ENCODE assay signal across 14 mouse cellular contexts in the genomic region with DNA sequence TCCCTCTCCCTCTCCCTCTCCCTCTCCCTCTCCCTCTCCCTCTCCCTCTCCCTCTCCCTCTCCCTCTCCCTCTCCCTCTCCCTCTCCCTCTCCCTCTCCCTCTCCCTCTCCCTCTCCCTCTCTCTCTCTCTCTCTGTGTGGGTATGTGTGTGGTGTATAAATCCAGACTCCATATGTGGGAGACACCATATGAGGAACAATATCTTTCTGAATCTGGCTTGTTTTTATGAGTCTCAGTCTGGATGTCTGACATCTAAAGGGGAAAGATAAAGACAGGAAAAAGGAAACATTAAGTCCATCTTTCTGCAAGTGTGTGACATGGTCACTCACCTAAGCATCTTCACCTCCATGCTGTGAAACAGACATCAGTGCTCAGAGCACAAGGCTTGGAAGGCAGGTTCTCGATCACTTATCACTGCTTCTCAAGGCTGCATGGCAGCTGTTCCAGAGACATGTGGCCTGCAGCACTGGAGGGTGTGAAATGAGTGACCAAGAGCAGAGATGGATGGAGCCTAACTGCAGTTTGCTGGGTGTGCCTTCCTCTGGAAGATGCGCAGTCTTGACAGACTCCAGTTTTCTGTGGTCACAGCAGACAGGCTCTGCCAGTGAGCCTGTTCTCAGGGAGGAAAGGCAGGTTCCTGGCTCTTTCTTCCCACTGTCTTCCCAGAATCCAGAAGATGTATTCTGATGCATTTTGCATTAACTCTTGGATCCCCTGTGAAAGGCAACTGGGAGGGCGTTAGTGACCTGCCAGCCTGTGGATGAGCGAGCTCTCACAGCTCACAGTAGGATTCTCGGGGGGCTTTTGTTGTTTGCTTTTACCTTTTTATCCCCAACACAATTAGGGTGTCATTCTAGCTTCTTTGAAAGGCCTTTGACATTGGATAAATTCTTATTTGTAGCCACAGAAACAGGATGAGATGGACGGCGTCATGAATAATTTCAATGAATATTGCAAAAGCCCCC.
DNase-seq lines count a peak whose midpoint lies in the region; ATAC-seq lines count a peak whose summit lies in the region.
"Had no signal": no experiment of that assay in that cellular context is flagged by ENCODE, and none has a peak within 500 bp of the region (broad histone marks: within the 10 kb centered on the region; RNA-seq: fewer than 3 reads in every experiment).

No protein-coding gene starts in this region.

- peak overlapping the region; percentile 36; the same call in 1 of the 2 replicates for H3K9ac ChIP-seq in hindbrain, embryonic 14.5 days
- H3K9ac ChIP-seq in midbrain, embryonic 16.5 days (ENCODE audit: low read depth, low read length), result peak overlapping the region; percentile 14; the same call in 1 of the 2 replicates
- no peak overlapping the region for H3K9ac ChIP-seq in kidney, embryonic 15.5 days
- H3K9ac ChIP-seq: liver, embryonic 13.5 days had no signal

- no peak overlapping the region for H3K4me3 ChIP-seq in hindbrain, embryonic 14.5 days (replicated peaks; ENCODE audit: low read length)
- H3K4me3 ChIP-seq in midbrain, embryonic 16.5 days (ENCODE audit: low read depth, low read length), result no peak overlapping the region
- no peak overlapping the region for H3K4me3 ChIP-seq in kidney, embryonic 15.5 days (replicated peaks)
- H3K4me3 ChIP-seq: liver, embryonic 13.5 days had no signal

- H3K36me3 ChIP-seq in hindbrain, embryonic 14.5 days (replicated peaks; ENCODE audit: control insufficient read depth, insufficient read depth), result no peaks in the 10 kb centered on the region
- no peaks in the 10 kb centered on the region for H3K36me3 ChIP-seq in midbrain, embryonic 16.5 days (ENCODE audit: control insufficient read depth, insufficient read depth, low read length)
- no peaks in the 10 kb centered on the region for H3K36me3 ChIP-seq in kidney, embryonic 15.5 days
- H3K36me3 ChIP-seq: liver, embryonic 13.5 days had no signal

- DNase-seq in brain, adult 2 months (ENCODE audit: low read depth, low spot score), result peak; percentile 52
- peak; percentile 26 for DNase-seq in embryo, embryonic 9.5 days (ENCODE audit: extremely low spot score)
- DNase-seq in hindbrain, embryonic 14.5 days (ENCODE audit: low spot score), result no peak
- no peak for DNase-seq in kidney, adult 8-10 months
- DNase-seq: adrenal gland, postnatal 14 days; cerebellum, adult 11 months; gastrocnemius, postnatal 10 days; kidney, adult 2 months; liver, embryonic 13.5 days; thymus, postnatal 4 days had no signal

- H3K27ac ChIP-seq in hindbrain, embryonic 14.5 days, result peak overlapping the region; percentile 66; the same call in 1 of the 2 replicates
- peak overlapping the region; percentile 50; the same call in 1 of the 2 replicates for H3K27ac ChIP-seq in midbrain, embryonic 16.5 days (ENCODE audit: low read length)
- H3K27ac ChIP-seq in kidney, embryonic 15.5 days, result no peak overlapping the region
- H3K27ac ChIP-seq: liver, embryonic 13.5 days had no signal

- no peaks in the 10 kb centered on the region for H3K27me3 ChIP-seq in hindbrain, embryonic 14.5 days (ENCODE audit: control insufficient read depth, insufficient read depth, low read length)
- no peaks in the 10 kb centered on the region for H3K27me3 ChIP-seq in midbrain, embryonic 16.5 days (ENCODE audit: control insufficient read depth, insufficient read depth, low read depth, low read length)
- no peaks in the 10 kb centered on the region for H3K27me3 ChIP-seq in kidney, embryonic 15.5 days
- H3K27me3 ChIP-seq: liver, embryonic 13.5 days had no signal

- no peaks in the 10 kb centered on the region for H3K9me3 ChIP-seq in hindbrain, embryonic 14.5 days (ENCODE audit: control insufficient read depth, low read length)
- no peaks in the 10 kb centered on the region for H3K9me3 ChIP-seq in midbrain, embryonic 16.5 days (replicated peaks; ENCODE audit: control insufficient read depth, low read length, poor library complexity, severe bottlenecking)
- no peaks in the 10 kb centered on the region for H3K9me3 ChIP-seq in kidney, embryonic 15.5 days (replicated peaks)
- H3K9me3 ChIP-seq: liver, embryonic 13.5 days had no signal

- no peak overlapping the region for H3K4me2 ChIP-seq in hindbrain, embryonic 14.5 days (replicated peaks)
- no peak overlapping the region for H3K4me2 ChIP-seq in midbrain, embryonic 16.5 days (ENCODE audit: low read length)
- H3K4me2 ChIP-seq in kidney, embryonic 15.5 days, result no peak overlapping the region
- H3K4me2 ChIP-seq: liver, embryonic 13.5 days had no signal

- peaks cover 11% of the 10 kb centered on the region for H3K4me1 ChIP-seq in hindbrain, embryonic 14.5 days (replicated peaks; ENCODE audit: control insufficient read depth, insufficient read depth, low read length)
- peaks cover 8% of the 10 kb centered on the region for H3K4me1 ChIP-seq in midbrain, embryonic 16.5 days (ENCODE audit: control insufficient read depth, insufficient read depth, low read length)
- H3K4me1 ChIP-seq in kidney, embryonic 15.5 days, result no peaks in the 10 kb centered on the region
- H3K4me1 ChIP-seq: liver, embryonic 13.5 days had no signal

- ATAC-seq in hindbrain, embryonic 14.5 days (ENCODE audit: low FRiP score), result no peak
- ATAC-seq in midbrain, embryonic 16.5 days, result peak; percentile 54; the same call in 1 of the 2 replicates
- no peak for ATAC-seq in megakaryocyte, adult 5-6 weeks (ENCODE audit: poor library complexity, severe bottlenecking)
- no peak for ATAC-seq in kidney, embryonic 15.5 days (replicated peaks; ENCODE audit: low FRiP score)
- ATAC-seq: Patski had no signal

- WGBS in hindbrain, embryonic 14.5 days, result 18% methylated on average over 7 of the region's 7 CpGs
- 12% methylated on average over 7 of the region's 7 CpGs for WGBS in midbrain, embryonic 16.5 days
- WGBS in kidney, embryonic 15.5 days, result 69% methylated on average over 7 of the region's 7 CpGs

Comparison
In these comparisons a context has a peak if more than half of its experiments do, and no peak if none do; other contexts are left out.
1. DNase-seq: peak in brain, adult 2 months (single experiment) and embryo, embryonic 9.5 days (single experiment); none in hindbrain, embryonic 14.5 days (single experiment) and kidney, adult 8-10 months (0 of 2).